Mouse (Mus musculus) liver, embryonic 14.5 days (tissue): Measurements from ENCODE around the gene Stxbp5l.

Experiments used
- CTCF ChIP-seq: IDR thresholded peaks from 2 replicates; pipeline ENCODE4 v1.5.1; 2016; ENCODE audit warnings: antibody characterized with exemption, low read depth, control low read depth
- EP300 ChIP-seq: IDR thresholded peaks from 2 replicates; pipeline ENCODE4 v1.6.1; 2016; ENCODE audit warnings: antibody characterized with exemption, low read depth

GRCm38 (mm10) chr16:37389964-37390363, 5.2 kb upstream of the Stxbp5l start:
- no peak for TF ChIP-seq CTCF
- no peak for TF ChIP-seq EP300
